Comparison of ENCODE assay signal across 9 mouse cellular contexts in the genomic region with DNA sequence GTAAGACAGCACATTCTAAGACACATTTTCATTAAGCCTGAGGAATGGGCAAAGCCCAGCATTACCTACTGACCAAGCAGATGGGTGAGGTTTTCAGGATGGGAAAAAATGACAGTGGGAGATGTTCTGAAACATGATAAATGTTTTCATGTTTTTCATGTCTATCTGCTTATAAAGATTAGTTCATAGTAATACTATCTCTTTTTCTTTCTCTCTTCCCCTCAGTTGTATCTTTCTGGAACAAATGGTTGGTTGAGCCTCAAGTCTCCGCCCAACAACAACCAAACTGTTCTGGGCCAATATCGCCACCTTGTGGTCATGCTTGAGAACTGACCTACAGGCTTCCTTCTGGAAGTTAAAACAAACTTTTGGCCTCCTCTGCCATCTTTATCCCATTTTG. TPM values are rescaled to one million over a fixed set of nuclear protein-coding genes. Genes with fewer than 3 reads are reported as not detected.
A peak's percentile ranks its signal among the peaks of the same experiment; 100 is the strongest.
DNase-seq lines count a peak whose midpoint lies in the region; ATAC-seq and TF ChIP-seq lines count a peak whose summit lies in the region.
"Had no signal": no experiment of that assay in that cellular context is flagged by ENCODE, and none has a peak within 500 bp of the region (broad histone marks: within the 10 kb centered on the region; RNA-seq: fewer than 3 reads in every experiment).

No protein-coding gene starts in this region.

- H3K9ac ChIP-seq in kidney, embryonic 16.5 days (replicated peaks; ENCODE audit: low read length) = no peak overlapping the region
- no peak overlapping the region for H3K9ac ChIP-seq in ES-E14 (ENCODE audit: insufficient read depth, low read depth, low read length, poor library complexity, severe bottlenecking)

- peak; percentile 42 for DNase-seq in kidney, adult 9 months
- DNase-seq in ES-E14 (ENCODE audit: low read depth, low spot score) (peak; percentile 51), liver (peak; percentile 87), MN1 (ENCODE audit: low spot score) (no peak)
- DNase-seq in c-Kit-positive CD71-positive TER-119-positive erythroid progenitor cells, embryonic 14.5 days (ENCODE audit: low spot score) = peak; percentile 92
- peak; percentile 59 for DNase-seq in retina, embryonic 14.5 days (ENCODE audit: low spot score)
- DNase-seq in cerebellum, adult 9-11 months = no peak

- H3K27ac ChIP-seq in kidney, embryonic 16.5 days (ENCODE audit: low read length) = no peak overlapping the region
- H3K27ac ChIP-seq in ES-E14 (ENCODE audit: insufficient read depth, low read depth, low read length, poor library complexity, severe bottlenecking) = no peak overlapping the region

- no peaks in the 10 kb centered on the region for H3K36me3 ChIP-seq in kidney, embryonic 16.5 days (ENCODE audit: insufficient read depth, low read length)
- no peaks in the 10 kb centered on the region for H3K36me3 ChIP-seq in ES-E14 (ENCODE audit: control insufficient read depth, insufficient read depth, low read length, poor library complexity, severe bottlenecking)

- in situ Hi-C loops in ES-E14 (cut with MboI; ENCODE audit: low sequenced_read_pairs in 2 of 2, unreplicated experiment in 2 of 2) = loop anchor here (25.0 kb wide), 1 partner anchor 180 kb away; no protein-coding TSS in a partner anchor

- H3K27me3 ChIP-seq in kidney, embryonic 16.5 days (ENCODE audit: insufficient read depth, low read length) = no peaks in the 10 kb centered on the region

- 14% methylated on average over 2 of the region's 2 CpGs for WGBS in kidney, embryonic 16.5 days

- H3K9me3 ChIP-seq in kidney, embryonic 16.5 days (ENCODE audit: low read length) = no peaks in the 10 kb centered on the region
- no peaks in the 10 kb centered on the region for H3K9me3 ChIP-seq in ES-E14 (ENCODE audit: control insufficient read depth, insufficient read depth, low read depth, low read length)

- H3K4me1 ChIP-seq in kidney, embryonic 16.5 days (ENCODE audit: insufficient read depth, low read length) = no peaks in the 10 kb centered on the region
- H3K4me1 ChIP-seq in ES-E14 (ENCODE audit: control insufficient read depth in 2 of 2, insufficient read depth in 2 of 2, low read length in 2 of 2, poor library complexity in 1 of 2) = no peaks in the 10 kb centered on the region

- no peak overlapping the region for H3K4me2 ChIP-seq in kidney, embryonic 16.5 days (replicated peaks; ENCODE audit: low read depth, low read length)

- no peak overlapping the region for H3K4me3 ChIP-seq in kidney, embryonic 16.5 days (ENCODE audit: low read length)
- no peak overlapping the region for H3K4me3 ChIP-seq in ES-E14 (ENCODE audit: insufficient read depth in 1 of 2, low read depth in 1 of 2, low read length in 2 of 2, poor library complexity in 1 of 2, severe bottlenecking in 1 of 2)
- H3K4me3 ChIP-seq: myocyte had no signal

- no peak for ATAC-seq in kidney, embryonic 16.5 days (ENCODE audit: low FRiP score, low TSS enrichment)

TF ChIP-seq in ES-E14, 5 proteins besides CTCF, POLR2A, EP300 and RAD21:
- peak; percentile 84 for TF ChIP-seq ZC3H11A (IDR thresholded peaks at IDR 0.05; ENCODE audit: borderline replicate concordance, low read depth, low read length)
- TF ChIP-seq ZNF384 (IDR thresholded peaks at IDR 0.05; ENCODE audit: low read depth, low read length) = no peak
- no peak for TF ChIP-seq CHD2 (IDR thresholded peaks at IDR 0.05; ENCODE audit: low read depth, low read length)
- TF ChIP-seq MAFK (IDR thresholded peaks at IDR 0.05; ENCODE audit: insufficient read depth, low read depth, low read length) = no peak
- no peak for TF ChIP-seq HCFC1 (IDR thresholded peaks at IDR 0.05; ENCODE audit: borderline replicate concordance, insufficient read depth, low read length)

RNA-seq across cellular contexts. Expression of a gene that starts 57.8 kb away (rescaled TPM):
- polyA plus RNA-seq in kidney, embryonic 16.5 days (2015; fragmentation: Nextera tagmentation; extraction: Ambion mirVana) = 0.44 and 0.75 TPM in 2 replicates
- 0.48 and 0.49 TPM in 2 replicates for total RNA-seq in ES-E14 (2012; rRNA removed)

Comparison
In these comparisons a context has a peak if more than half of its experiments do, and no peak if none do; other contexts are left out.
1. DNase-seq: peak in kidney, adult 9 months (single experiment), ES-E14 (single experiment), c-Kit-positive CD71-positive TER-119-positive erythroid progenitor cells, embryonic 14.5 days (single experiment), liver (single experiment) and retina, embryonic 14.5 days (single experiment); none in cerebellum, adult 9-11 months (single experiment) and MN1 (single experiment).